Mouse (Mus musculus) CH12.LX (cell line): ENCODE measurements around the gene Prss30. TPM values are rescaled to one million over a fixed set of nuclear protein-coding genes. Genes with fewer than 3 reads are reported as not detected.

Source experiments
- DNase-seq: peaks from one replicate; pipeline ENCODE4 v3.0.0-alpha.2; 2013; ENCODE audit errors: extremely low read depth
- H3K27ac ChIP-seq: 2 replicates; pipeline ENCODE4 v1.5.1; 2012; ENCODE audit warnings: low read depth, mild to moderate bottlenecking, control low read depth, moderate library complexity; ENCODE audit not compliant: insufficient read depth
- H3K27me3 ChIP-seq: replicated peaks from 2 replicates; pipeline ENCODE3; 2012; ENCODE audit warnings: inconsistent platforms
- H3K36me3 ChIP-seq, 2 experiments: replicated peaks in 1 of 2; 2 replicates each; pipeline versions ENCODE3 to v1.6.1; 2012; ENCODE audit warnings: inconsistent platforms in 1 of 2, low read length in 1 of 2, mild to moderate bottlenecking in 1 of 2, mixed read lengths in 1 of 2, moderate library complexity in 1 of 2; ENCODE audit not compliant: control insufficient read depth in 1 of 2, insufficient read depth in 1 of 2
- H3K4me1 ChIP-seq, 2 experiments: 2 replicates each; pipeline ENCODE4 v1.6.1; 2012; ENCODE audit warnings: inconsistent platforms in 1 of 2, moderate library complexity in 1 of 2; ENCODE audit not compliant: insufficient read depth in 2 of 2, control insufficient read depth in 1 of 2
- H3K4me2 ChIP-seq: 2 replicates; pipeline ENCODE4 v1.6.1; 2012; ENCODE audit warnings: low read depth, mild to moderate bottlenecking, control low read depth; ENCODE audit not compliant: poor library complexity, insufficient read depth, severe bottlenecking
- H3K4me3 ChIP-seq, 3 experiments: fragments of 150-350 bp in 1 of 3; sonication (generic) in 1 of 3; replicated peaks in 1 of 3; 2 replicates each; pipeline versions ENCODE3 to v1.5.1; 2011 to 2012; ENCODE audit warnings: low read depth in 2 of 3, low read length in 2 of 3, mild to moderate bottlenecking in 2 of 3, moderate library complexity in 2 of 3, control low read depth in 1 of 3, improper control_type of control experiment in 1 of 3, inconsistent platforms in 1 of 3, mixed read lengths in 1 of 3; ENCODE audit not compliant: poor library complexity in 1 of 3
- H3K79me2 ChIP-seq: replicated peaks from 2 replicates; pipeline ENCODE4 v1.6.1; 2012; ENCODE audit warnings: mild to moderate bottlenecking, moderate library complexity; ENCODE audit not compliant: control insufficient read depth, poor library complexity, insufficient read depth, severe bottlenecking; ENCODE audit errors: extremely low read depth
- H3K9ac ChIP-seq: 2 replicates; pipeline ENCODE4 v1.6.1; 2012; ENCODE audit warnings: low read depth, mild to moderate bottlenecking, control low read depth, moderate library complexity; ENCODE audit not compliant: insufficient read depth
- H3K9me3 ChIP-seq: replicated peaks from 2 replicates; pipeline ENCODE3; 2012; ENCODE audit warnings: low read length, inconsistent platforms, mixed read lengths
- CHD1 ChIP-seq: IDR thresholded peaks from 2 replicates; pipeline ENCODE4 v1.6.1; 2012; ENCODE audit warnings: low read depth, low read length, improper control_type of control experiment, inconsistent platforms
- CTCF ChIP-seq, 2 experiments: IDR thresholded peaks in 1 of 2; conservative IDR thresholded peaks in 1 of 2; 2 replicates each; pipeline ENCODE4 v1.5.1; 2011 to 2012; ENCODE audit warnings: low read depth in 2 of 2, low read length in 2 of 2, improper control_type of control experiment in 1 of 2, inconsistent platforms in 1 of 2, mild to moderate bottlenecking in 1 of 2, moderate library complexity in 1 of 2
- E2F4 ChIP-seq: IDR thresholded peaks from 2 replicates; pipeline ENCODE4 v1.6.1; 2011; ENCODE audit warnings: low read depth, low read length, improper control_type of control experiment; ENCODE audit not compliant: insufficient replicate concordance
- EP300 ChIP-seq: IDR thresholded peaks from 2 replicates; pipeline ENCODE4 v1.6.1; 2011; ENCODE audit warnings: low read length, improper control_type of control experiment
- HCFC1 ChIP-seq: IDR thresholded peaks from 2 replicates; pipeline ENCODE4 v1.6.1; 2012; ENCODE audit warnings: low read depth, mild to moderate bottlenecking, inconsistent platforms, low read length, improper control_type of control experiment
- JUN ChIP-seq: IDR thresholded peaks from 2 replicates; pipeline ENCODE4 v1.6.1; 2011; ENCODE audit warnings: low read depth, mild to moderate bottlenecking, low read length, improper control_type of control experiment, moderate library complexity; ENCODE audit not compliant: insufficient read depth
- JUND ChIP-seq: conservative IDR thresholded peaks from 2 replicates; pipeline ENCODE4 v1.6.1; 2011; ENCODE audit warnings: low read depth, low read length, improper control_type of control experiment
- KAT2A ChIP-seq: IDR thresholded peaks from 2 replicates; pipeline ENCODE4 v1.6.1; 2012; ENCODE audit warnings: low read length, improper control_type of control experiment, inconsistent platforms; ENCODE audit not compliant: insufficient replicate concordance
- MAFK ChIP-seq: IDR thresholded peaks from 2 replicates; pipeline ENCODE4 v1.6.1; 2011; ENCODE audit warnings: low read length, improper control_type of control experiment; ENCODE audit not compliant: insufficient replicate concordance
- MAZ ChIP-seq: IDR thresholded peaks from 2 replicates; pipeline ENCODE4 v1.6.1; 2012; ENCODE audit warnings: low read depth, mild to moderate bottlenecking, inconsistent platforms, low read length, improper control_type of control experiment, moderate library complexity
- MYC ChIP-seq: IDR thresholded peaks from 2 replicates; pipeline ENCODE4 v1.6.1; 2011; ENCODE audit warnings: low read depth, mild to moderate bottlenecking, improper control_type of control experiment, low read length
- NELFE ChIP-seq: IDR thresholded peaks from 2 replicates; pipeline ENCODE4 v1.6.1; 2011; ENCODE audit warnings: low read depth, low read length, improper control_type of control experiment
- POLR2A ChIP-seq: IDR thresholded peaks from 2 replicates; pipeline ENCODE4 v1.6.1; 2011; ENCODE audit warnings: low read depth, mild to moderate bottlenecking, improper control_type of control experiment, low read length
- POLR2AphosphoS2 ChIP-seq: IDR thresholded peaks from 2 replicates; pipeline ENCODE4 v1.6.1; 2011; ENCODE audit warnings: low read depth, low read length, improper control_type of control experiment
- RAD21 ChIP-seq: IDR thresholded peaks from 2 replicates; pipeline ENCODE4 v1.6.1; 2011; ENCODE audit warnings: low read depth, mild to moderate bottlenecking, low read length, improper control_type of control experiment, moderate library complexity
- RCOR1 ChIP-seq: conservative IDR thresholded peaks from 2 replicates; pipeline ENCODE4 v1.6.1; 2012; ENCODE audit warnings: low read depth, mild to moderate bottlenecking, inconsistent platforms, low read length, improper control_type of control experiment
- SIN3A ChIP-seq: IDR thresholded peaks from 2 replicates; pipeline ENCODE4 v1.6.1; 2012; ENCODE audit warnings: low read length, improper control_type of control experiment, inconsistent platforms
- SMC3 ChIP-seq: IDR thresholded peaks from 2 replicates; pipeline ENCODE4 v1.6.1; 2011; ENCODE audit warnings: low read depth, low read length, improper control_type of control experiment
- TBP ChIP-seq: conservative IDR thresholded peaks from 2 replicates; pipeline ENCODE4 v1.6.1; 2011; ENCODE audit warnings: low read depth, low read length, improper control_type of control experiment
- UBTF ChIP-seq: IDR thresholded peaks from 2 replicates; pipeline ENCODE4 v1.6.1; 2012; ENCODE audit warnings: low read depth, mild to moderate bottlenecking, inconsistent platforms, low read length, improper control_type of control experiment, moderate library complexity
- USF1 ChIP-seq: IDR thresholded peaks from 2 replicates; pipeline ENCODE4 v1.6.1; 2014; ENCODE audit warnings: low read depth, mild to moderate bottlenecking, inconsistent platforms, low read length, improper control_type of control experiment
- ZC3H11A ChIP-seq: IDR thresholded peaks from 2 replicates; pipeline ENCODE4 v1.6.1; 2012; ENCODE audit warnings: low read depth, mild to moderate bottlenecking, inconsistent platforms, low read length, improper control_type of control experiment
- ZMIZ1 ChIP-seq: IDR thresholded peaks from 2 replicates; pipeline ENCODE4 v1.6.1; 2012; ENCODE audit warnings: low read depth, mild to moderate bottlenecking, inconsistent platforms, low read length, improper control_type of control experiment
- dilution Hi-C: fragments of 300-500 bp; cut with MboI; formaldehyde crosslinking; loops from 2 replicates; pipeline ENCODE4 v1.14.3; 2020; ENCODE audit warnings: low sequenced_read_pairs; ENCODE audit not compliant: extremely low pct_unique_long_range_greater_than_20kb, extremely low pct_ligation_motif_present
- in situ Hi-C: fragments of 300-500 bp; cut with MboI; formaldehyde crosslinking; loops from 3 replicates; pipeline ENCODE4 v1.14.3; 2019; ENCODE audit warnings: low sequenced_read_pairs, low pct_ligation_motif_present, low pct_unique_long_range_greater_than_20kb, mixed read lengths
- polyA plus RNA-seq: library from polyadenylated mRNA; unstranded; fragments of >175 nt; gene quantifications from 2 replicates; pipeline ENCODE4 v1.2.1, GENCODE M21; 2012; ENCODE audit warnings: low read depth; ENCODE audit not compliant: insufficient read length
- total RNA-seq, 2 experiments: library from RNA; depleted of rRNA; stranded (reverse); fragments of 300-350 nt in 1 of 2; fragments of >200 nt in 1 of 2; gene quantifications; 2 replicates each; pipeline ENCODE4 v1.2.3; 2012 to 2014

Prss30 gene
- total and polyA plus RNA-seq, 3 experiments = 0.30 to 0.69 TPM; not detected in 1

- Histone ChIP-seq H3K27me3 (peaks cover 44% of the 10 kb centered on the region), H3K9ac (no peak overlapping the region), H3K4me2 (no peak overlapping the region), H3K36me3 (no peaks in the 10 kb centered on the region), H3K9me3 (peaks cover under 1% of the 10 kb centered on the region), H3K4me1 (no peaks in the 10 kb centered on the region), H3K27ac (no peak overlapping the region), H3K4me3 (no peak overlapping the region), H3K79me2 (no peaks in the 10 kb centered on the region)
- dilution Hi-C loops (no loop called here), in situ Hi-C loops (no loop called here)
- no peak for DNase-seq
- TF ChIP-seq CTCF (conservative IDR thresholded peaks at IDR 0.05 in 1 of 2, IDR thresholded peaks at IDR 0.05 in 1 of 2; ENCODE audit: low read depth in 2 of 2, low read length in 2 of 2) (no peak), NELFE (no peak), SMC3 (no peak), SIN3A (no peak), HCFC1 (no peak), MAZ (no peak), ZC3H11A (no peak), UBTF (no peak), POLR2A (no peak), USF1 (no peak), EP300 (no peak), ZMIZ1 (no peak), JUND (no peak), MAFK (no peak), JUN (no peak), E2F4 (no peak), MYC (no peak)
Measured at GRCm38 (mm10) chr17:24021375-24022199, 41.2 kb upstream of the Prss30 start.

GRCm38 (mm10) chr17:24020696-24021095 lies 40.3 kb upstream of the Prss30 start:
- TF ChIP-seq KAT2A (no peak), SMC3 (no peak), POLR2AphosphoS2 (no peak), RAD21 (no peak), TBP (no peak), ZC3H11A (no peak), MYC (no peak), CHD1 (no peak), ZMIZ1 (no peak), HCFC1 (no peak), RCOR1 (no peak)
- in situ Hi-C loops = no loop called here

More at GRCm38 (mm10) chr17:24020696-24021095, 40.3 kb upstream of the Prss30 start:
- H3K27ac ChIP-seq = no peak overlapping the region
- peaks cover 42% of the 10 kb centered on the region for H3K27me3 ChIP-seq
- dilution Hi-C loops = no loop called here
- H3K79me2 ChIP-seq = no peaks in the 10 kb centered on the region
- DNase-seq = no peak
- no peak overlapping the region for H3K9ac ChIP-seq
- H3K4me2 ChIP-seq = no peak overlapping the region
- H3K9me3 ChIP-seq = peaks cover 3% of the 10 kb centered on the region
- no peak overlapping the region for H3K4me3 ChIP-seq
- no peaks in the 10 kb centered on the region for H3K4me1 ChIP-seq
- no peaks in the 10 kb centered on the region for H3K36me3 ChIP-seq
